Mouse (Mus musculus): ENCODE measurements at regions not wholly inside any gene's neighbourhood (a gene's known extent, or its start where the extent isn't known, plus 50 kb on each side); places are given as distances from the start of the nearest gene placed in this dataset.

- TF ChIP-seq USF1 (IDR thresholded peaks at IDR 0.05; ENCODE audit: low read depth) (no peak), E2F4 (IDR thresholded peaks at IDR 0.05; ENCODE audit: insufficient read depth) (no peak), MYOD1 (IDR thresholded peaks at IDR 0.05; ENCODE audit: control insufficient read depth in 1 of 3, insufficient read length in 2 of 3, low read depth in 2 of 3) (no peak), TCF3 (IDR thresholded peaks at IDR 0.05; ENCODE audit: insufficient read length, low read depth) (no peak), POLR2A (IDR thresholded peaks at IDR 0.05; ENCODE audit: insufficient read length, low read depth) (no peak), REST (IDR thresholded peaks at IDR 0.05; ENCODE audit: insufficient read depth, insufficient read length) (no peak), MAX (IDR thresholded peaks at IDR 0.05; ENCODE audit: low read depth) (no peak), MYOG (IDR thresholded peaks at IDR 0.05; ENCODE audit: control insufficient read depth in 1 of 3, insufficient read depth in 1 of 3, insufficient read length in 2 of 3, low read depth in 2 of 3) (no peak), CEBPB (IDR thresholded peaks at IDR 0.05; ENCODE audit: insufficient read depth, poor library complexity, severe bottlenecking) (no peak), TCF12 (IDR thresholded peaks at IDR 0.05; ENCODE audit: insufficient read depth, poor library complexity, severe bottlenecking) (no peak)
- Histone ChIP-seq H3ac (ENCODE audit: control insufficient read depth, insufficient read length) (no peak overlapping the region), H3K27me3 (ENCODE audit: control insufficient read depth, insufficient read depth, insufficient read length) (no peaks in the 10 kb centered on the region), H3K79me2 (ENCODE audit: control insufficient read depth, insufficient read depth) (no peaks in the 10 kb centered on the region), H3K36me3 (ENCODE audit: control insufficient read depth, insufficient read depth) (no peaks in the 10 kb centered on the region), H3K4me3 (no peak overlapping the region), H3K4me2 (ENCODE audit: low read depth) (no peak overlapping the region)
These were observed 66.0 kb downstream of the Rbm43 start for GRCm38 (mm10) chr2:51868878-51869510.

GRCm38 (mm10) chr2:51871571-51871970 lies 63.4 kb downstream of the Rbm43 start:
- no peak overlapping the region for H3ac ChIP-seq (ENCODE audit: control insufficient read depth, insufficient read length)
- TF ChIP-seq MYOD1 (IDR thresholded peaks at IDR 0.05; ENCODE audit: control insufficient read depth in 1 of 3, insufficient read length in 2 of 3, low read depth in 2 of 3) (no peak), REST (IDR thresholded peaks at IDR 0.05; ENCODE audit: insufficient read depth, insufficient read length) (no peak), CEBPB (IDR thresholded peaks at IDR 0.05; ENCODE audit: insufficient read depth, poor library complexity, severe bottlenecking) (no peak), E2F4 (IDR thresholded peaks at IDR 0.05; ENCODE audit: insufficient read depth) (no peak), TCF12 (IDR thresholded peaks at IDR 0.05; ENCODE audit: insufficient read depth, poor library complexity, severe bottlenecking) (no peak), MYOG (IDR thresholded peaks at IDR 0.05; ENCODE audit: control insufficient read depth in 1 of 3, insufficient read depth in 1 of 3, insufficient read length in 2 of 3, low read depth in 2 of 3) (no peak), POLR2A (IDR thresholded peaks at IDR 0.05; ENCODE audit: insufficient read length, low read depth) (no peak), TCF3 (IDR thresholded peaks at IDR 0.05; ENCODE audit: insufficient read length, low read depth) (no peak), USF1 (IDR thresholded peaks at IDR 0.05; ENCODE audit: low read depth) (no peak), SRF (IDR thresholded peaks at IDR 0.05; ENCODE audit: control insufficient read depth, insufficient read length, low read depth) (no peak)
- no peak overlapping the region for H3K4me3 ChIP-seq
- no peaks in the 10 kb centered on the region for H3K79me2 ChIP-seq (ENCODE audit: control insufficient read depth, insufficient read depth)
- H3K4me2 ChIP-seq (ENCODE audit: low read depth), result no peak overlapping the region
- H3K27me3 ChIP-seq (ENCODE audit: control insufficient read depth, insufficient read depth, insufficient read length), result no peaks in the 10 kb centered on the region
- no peaks in the 10 kb centered on the region for H3K36me3 ChIP-seq (ENCODE audit: control insufficient read depth, insufficient read depth)
